Mouse (Mus musculus) CH12.LX (cell line): ENCODE data around the gene Mslnl. TPM values are rescaled to one million over a fixed set of nuclear protein-coding genes. Genes with fewer than 3 reads are reported as not detected.

Experiments used
- DNase-seq: peaks from one replicate; pipeline ENCODE4 v3.0.0-alpha.2; 2013; ENCODE audit errors: extremely low read depth
- H3K27ac ChIP-seq: 2 replicates; pipeline ENCODE4 v1.5.1; 2012; ENCODE audit warnings: low read depth, mild to moderate bottlenecking, control low read depth, moderate library complexity; ENCODE audit not compliant: insufficient read depth
- H3K27me3 ChIP-seq: replicated peaks from 2 replicates; pipeline ENCODE3; 2012; ENCODE audit warnings: inconsistent platforms
- H3K36me3 ChIP-seq, 2 experiments: replicated peaks in 1 of 2; 2 replicates each; pipeline versions ENCODE3 to v1.6.1; 2012; ENCODE audit warnings: inconsistent platforms in 1 of 2, low read length in 1 of 2, mild to moderate bottlenecking in 1 of 2, mixed read lengths in 1 of 2, moderate library complexity in 1 of 2; ENCODE audit not compliant: control insufficient read depth in 1 of 2, insufficient read depth in 1 of 2
- H3K4me1 ChIP-seq, 2 experiments: 2 replicates each; pipeline ENCODE4 v1.6.1; 2012; ENCODE audit warnings: inconsistent platforms in 1 of 2, moderate library complexity in 1 of 2; ENCODE audit not compliant: insufficient read depth in 2 of 2, control insufficient read depth in 1 of 2
- H3K4me2 ChIP-seq: 2 replicates; pipeline ENCODE4 v1.6.1; 2012; ENCODE audit warnings: low read depth, mild to moderate bottlenecking, control low read depth; ENCODE audit not compliant: poor library complexity, insufficient read depth, severe bottlenecking
- H3K4me3 ChIP-seq, 3 experiments: fragments of 150-350 bp in 1 of 3; sonication (generic) in 1 of 3; replicated peaks in 1 of 3; 2 replicates each; pipeline versions ENCODE3 to v1.5.1; 2011 to 2012; ENCODE audit warnings: low read depth in 2 of 3, low read length in 2 of 3, mild to moderate bottlenecking in 2 of 3, moderate library complexity in 2 of 3, control low read depth in 1 of 3, improper control_type of control experiment in 1 of 3, inconsistent platforms in 1 of 3, mixed read lengths in 1 of 3; ENCODE audit not compliant: poor library complexity in 1 of 3
- H3K79me2 ChIP-seq: replicated peaks from 2 replicates; pipeline ENCODE4 v1.6.1; 2012; ENCODE audit warnings: mild to moderate bottlenecking, moderate library complexity; ENCODE audit not compliant: control insufficient read depth, poor library complexity, insufficient read depth, severe bottlenecking; ENCODE audit errors: extremely low read depth
- H3K9ac ChIP-seq: 2 replicates; pipeline ENCODE4 v1.6.1; 2012; ENCODE audit warnings: low read depth, mild to moderate bottlenecking, control low read depth, moderate library complexity; ENCODE audit not compliant: insufficient read depth
- H3K9me3 ChIP-seq: replicated peaks from 2 replicates; pipeline ENCODE3; 2012; ENCODE audit warnings: low read length, inconsistent platforms, mixed read lengths
- CHD1 ChIP-seq: IDR thresholded peaks from 2 replicates; pipeline ENCODE4 v1.6.1; 2012; ENCODE audit warnings: low read depth, low read length, improper control_type of control experiment, inconsistent platforms
- ETS1 ChIP-seq: conservative IDR thresholded peaks from 2 replicates; pipeline ENCODE4 v1.6.1; 2012; ENCODE audit warnings: low read depth, mild to moderate bottlenecking, inconsistent platforms, low read length, improper control_type of control experiment, moderate library complexity
- GABPA ChIP-seq: IDR thresholded peaks from 2 replicates; pipeline ENCODE4 v1.6.1; 2012; ENCODE audit warnings: low read depth, low read length, improper control_type of control experiment, inconsistent platforms; ENCODE audit not compliant: insufficient replicate concordance
- JUN ChIP-seq: IDR thresholded peaks from 2 replicates; pipeline ENCODE4 v1.6.1; 2011; ENCODE audit warnings: low read depth, mild to moderate bottlenecking, low read length, improper control_type of control experiment, moderate library complexity; ENCODE audit not compliant: insufficient read depth
- KAT2A ChIP-seq: IDR thresholded peaks from 2 replicates; pipeline ENCODE4 v1.6.1; 2012; ENCODE audit warnings: low read length, improper control_type of control experiment, inconsistent platforms; ENCODE audit not compliant: insufficient replicate concordance
- MAFK ChIP-seq: IDR thresholded peaks from 2 replicates; pipeline ENCODE4 v1.6.1; 2011; ENCODE audit warnings: low read length, improper control_type of control experiment; ENCODE audit not compliant: insufficient replicate concordance
- MAX ChIP-seq: IDR thresholded peaks from 2 replicates; pipeline ENCODE4 v1.6.1; 2011; ENCODE audit warnings: low read length, improper control_type of control experiment
- NRF1 ChIP-seq: IDR thresholded peaks from 2 replicates; pipeline ENCODE4 v1.6.1; 2014; ENCODE audit warnings: low read depth, mild to moderate bottlenecking, inconsistent platforms, low read length, improper control_type of control experiment, moderate library complexity
- POLR2A ChIP-seq: IDR thresholded peaks from 2 replicates; pipeline ENCODE4 v1.6.1; 2011; ENCODE audit warnings: low read depth, mild to moderate bottlenecking, improper control_type of control experiment, low read length
- POLR2AphosphoS2 ChIP-seq: IDR thresholded peaks from 2 replicates; pipeline ENCODE4 v1.6.1; 2011; ENCODE audit warnings: low read depth, low read length, improper control_type of control experiment
- RCOR1 ChIP-seq: conservative IDR thresholded peaks from 2 replicates; pipeline ENCODE4 v1.6.1; 2012; ENCODE audit warnings: low read depth, mild to moderate bottlenecking, inconsistent platforms, low read length, improper control_type of control experiment
- SMC3 ChIP-seq: IDR thresholded peaks from 2 replicates; pipeline ENCODE4 v1.6.1; 2011; ENCODE audit warnings: low read depth, low read length, improper control_type of control experiment
- TCF12 ChIP-seq: IDR thresholded peaks from 2 replicates; pipeline ENCODE4 v1.6.1; 2014; ENCODE audit warnings: low read depth, mild to moderate bottlenecking, inconsistent platforms, low read length, improper control_type of control experiment
- USF2 ChIP-seq: conservative IDR thresholded peaks from 2 replicates; pipeline ENCODE4 v1.6.1; 2011; ENCODE audit warnings: low read depth, low read length, improper control_type of control experiment
- ZC3H11A ChIP-seq: IDR thresholded peaks from 2 replicates; pipeline ENCODE4 v1.6.1; 2012; ENCODE audit warnings: low read depth, mild to moderate bottlenecking, inconsistent platforms, low read length, improper control_type of control experiment
- ZKSCAN1 ChIP-seq: IDR thresholded peaks from 2 replicates; pipeline ENCODE4 v1.6.1; 2012; ENCODE audit warnings: low read depth, inconsistent platforms, low read length, improper control_type of control experiment, borderline replicate concordance
- ZNF384 ChIP-seq: IDR thresholded peaks from 2 replicates; pipeline ENCODE4 v1.6.1; 2012; ENCODE audit warnings: low read depth, low read length, improper control_type of control experiment, inconsistent platforms
- dilution Hi-C: fragments of 300-500 bp; cut with MboI; formaldehyde crosslinking; loops from 2 replicates; pipeline ENCODE4 v1.14.3; 2020; ENCODE audit warnings: low sequenced_read_pairs; ENCODE audit not compliant: extremely low pct_unique_long_range_greater_than_20kb, extremely low pct_ligation_motif_present
- in situ Hi-C: fragments of 300-500 bp; cut with MboI; formaldehyde crosslinking; loops from 3 replicates; pipeline ENCODE4 v1.14.3; 2019; ENCODE audit warnings: low sequenced_read_pairs, low pct_ligation_motif_present, low pct_unique_long_range_greater_than_20kb, mixed read lengths
- polyA plus RNA-seq: library from polyadenylated mRNA; unstranded; fragments of >175 nt; gene quantifications from 2 replicates; pipeline ENCODE4 v1.2.1, GENCODE M21; 2012; ENCODE audit warnings: low read depth; ENCODE audit not compliant: insufficient read length
- total RNA-seq, 2 experiments: library from RNA; depleted of rRNA; stranded (reverse); fragments of 300-350 nt in 1 of 2; fragments of >200 nt in 1 of 2; gene quantifications; 2 replicates each; pipeline ENCODE4 v1.2.3; 2012 to 2014

Gene Mslnl
- total and polyA plus RNA-seq, 3 experiments = not detected

DNA sequence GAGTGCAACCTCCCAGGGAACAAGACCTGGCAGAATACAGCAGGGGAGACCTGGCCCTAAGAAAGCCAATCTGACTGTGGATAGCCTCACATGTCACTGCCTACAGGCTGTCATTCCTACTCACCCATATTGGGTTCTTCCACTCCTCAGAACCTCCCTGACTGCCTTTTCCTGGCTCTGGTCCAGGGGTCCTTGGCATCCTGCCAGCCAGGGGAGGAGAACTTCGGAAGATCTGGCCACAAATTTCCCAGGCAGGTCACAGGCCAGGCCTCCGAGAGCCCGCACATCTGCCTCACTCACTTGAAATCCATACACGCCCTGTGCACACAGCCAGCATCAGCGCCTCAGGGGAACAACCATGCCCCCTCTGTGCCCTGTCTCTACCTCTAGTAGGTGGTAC is 15.6 kb downstream of the Mslnl start:
- dilution Hi-C loops = no loop called here
- Histone ChIP-seq H3K36me3 (no peaks in the 10 kb centered on the region), H3K4me3 (no peak overlapping the region), H3K9me3 (no peaks in the 10 kb centered on the region), H3K4me1 (no peaks in the 10 kb centered on the region), H3K9ac (no peak overlapping the region), H3K27ac (no peak overlapping the region), H3K4me2 (no peak overlapping the region), H3K27me3 (peaks cover 93% of the 10 kb centered on the region), H3K79me2 (no peaks in the 10 kb centered on the region)
- no peak for TF ChIP-seq MAFK
- no peak for TF ChIP-seq ZKSCAN1
- no peak for TF ChIP-seq POLR2A
- TF ChIP-seq ZC3H11A = no peak
- in situ Hi-C loops = no loop called here
- DNase-seq = no peak

DNA sequence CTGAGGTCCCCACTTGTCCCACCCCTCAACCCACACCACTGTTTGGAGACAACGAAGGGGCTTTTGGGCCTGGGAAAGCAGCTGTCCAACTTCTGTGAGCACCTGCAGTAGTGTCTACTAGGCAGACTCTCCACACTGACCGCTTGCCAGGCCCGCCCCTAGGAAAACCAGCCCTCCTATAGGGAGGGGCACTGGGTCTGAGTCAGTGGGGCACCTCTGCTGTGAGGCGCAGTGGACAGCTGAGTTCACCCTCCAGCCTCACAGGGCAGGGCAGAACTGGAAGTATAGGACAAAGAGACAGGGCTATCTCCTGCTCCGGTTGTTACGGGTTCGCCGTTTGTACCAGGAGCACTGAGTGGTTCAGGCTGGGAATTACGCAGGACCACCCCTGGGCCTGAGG is 18.4 kb downstream of the Mslnl start, which contains the start of gene Msln:
Gene Msln (minus strand): TSS at position 138 of the 400 bp plus-strand sequence.
- no peak within 1 kb of the TSS for H3K4me2 ChIP-seq
- H3K9ac ChIP-seq = no peak within 1 kb of the TSS
- dilution Hi-C loops = no loop called here
- no peaks in the 10 kb centered on the region for H3K9me3 ChIP-seq
- no peaks in the 10 kb centered on the region for H3K36me3 ChIP-seq
- no peaks in the 10 kb centered on the region for H3K4me1 ChIP-seq
- no peak within 1 kb of the TSS for H3K27ac ChIP-seq
- peaks cover 97% of the 10 kb centered on the region for H3K27me3 ChIP-seq
- TF ChIP-seq ZNF384 (no peak), TCF12 (no peak), CHD1 (no peak), SMC3 (no peak), POLR2AphosphoS2 (no peak), ETS1 (no peak), USF2 (no peak), MAFK (no peak), JUN (no peak), POLR2A (no peak), KAT2A (no peak), RCOR1 (no peak), NRF1 (no peak), MAX (no peak), GABPA (no peak), ZKSCAN1 (no peak)
- H3K4me3 ChIP-seq = no peak within 1 kb of the TSS
- no peak for DNase-seq
- in situ Hi-C loops = no loop called here
- H3K79me2 ChIP-seq = no peaks in the 10 kb centered on the region
